Mouse (Mus musculus) megakaryocyte, embryonic 14.5 days (primary cell): Measurements from ENCODE around the gene Vamp8. TPM values are rescaled to one million over a fixed set of nuclear protein-coding genes. Genes with fewer than 3 reads are reported as not detected.

ENCODE experiments used
- H3K27me3 ChIP-seq: replicated peaks from 2 replicates; pipeline ENCODE3; 2012; ENCODE audit warnings: inconsistent platforms
- H3K36me3 ChIP-seq: replicated peaks from 2 replicates; pipeline ENCODE3; 2012; ENCODE audit warnings: low read length, inconsistent platforms, mixed read lengths
- H3K4me1 ChIP-seq: 2 replicates; pipeline ENCODE4 v1.6.1; 2012; ENCODE audit warnings: inconsistent platforms
- H3K4me3 ChIP-seq: replicated peaks from 2 replicates; pipeline ENCODE3; 2012; ENCODE audit warnings: moderate library complexity, mild to moderate bottlenecking, inconsistent platforms
- H3K9me3 ChIP-seq: 2 replicates; pipeline ENCODE4 v1.6.1; 2012; ENCODE audit warnings: inconsistent platforms
- FLI1 ChIP-seq: IDR thresholded peaks from 2 replicates; pipeline ENCODE4 v1.6.1; 2012; ENCODE audit warnings: low read length, inconsistent platforms, mixed read lengths
- GATA1 ChIP-seq: IDR thresholded peaks from 3 replicates; pipeline ENCODE4 v1.6.1; 2012; ENCODE audit warnings: mixed read lengths, low read length, inconsistent platforms, borderline replicate concordance
- polyA plus RNA-seq: library from polyadenylated mRNA; stranded (reverse); fragments of >175 nt; gene quantifications from 2 replicates; pipeline ENCODE4 v1.2.3, GENCODE M21; 2012; ENCODE audit warnings: low replicate concordance; ENCODE audit not compliant: insufficient read depth

Gene Vamp8
- polyA plus RNA-seq, 1 experiment, result 174 TPM

GRCm38 (mm10) chr6:72405356-72405755 is 14.9 kb upstream of the Vamp8 start:
- Histone ChIP-seq H3K4me1 (peaks cover 48% of the 10 kb centered on the region), H3K4me3 (no peak overlapping the region), H3K36me3 (peaks cover 12% of the 10 kb centered on the region), H3K9me3 (no peaks in the 10 kb centered on the region), H3K27me3 (no peaks in the 10 kb centered on the region)
- TF ChIP-seq GATA1 (no peak), FLI1 (no peak)

- TF ChIP-seq FLI1 (no peak), GATA1 (no peak)
- H3K4me3 ChIP-seq, result no peak overlapping the region
- H3K36me3 ChIP-seq, result peaks cover 21% of the 10 kb centered on the region
- H3K9me3 ChIP-seq, result no peaks in the 10 kb centered on the region
- peaks cover 72% of the 10 kb centered on the region for H3K4me1 ChIP-seq
- no peaks in the 10 kb centered on the region for H3K27me3 ChIP-seq
These were observed 11.4 kb upstream of the Vamp8 start for GRCm38 (mm10) chr6:72401875-72402274.

GRCm38 (mm10) chr6:72399967-72400366 is 9.5 kb upstream of the Vamp8 start:
- H3K27me3 ChIP-seq, result no peaks in the 10 kb centered on the region
- H3K4me1 ChIP-seq, result peaks cover 71% of the 10 kb centered on the region
- H3K9me3 ChIP-seq, result no peaks in the 10 kb centered on the region
- no peak for TF ChIP-seq GATA1
- TF ChIP-seq FLI1, result no peak
- peaks cover 31% of the 10 kb centered on the region for H3K36me3 ChIP-seq
- no peak overlapping the region for H3K4me3 ChIP-seq

GRCm38 (mm10) chr6:72396837-72397251 is 6.3 kb upstream of the Vamp8 start:
- Histone ChIP-seq H3K4me3 (no peak overlapping the region), H3K27me3 (no peaks in the 10 kb centered on the region), H3K9me3 (no peaks in the 10 kb centered on the region), H3K36me3 (peaks cover 55% of the 10 kb centered on the region), H3K4me1 (peaks cover 92% of the 10 kb centered on the region)
- TF ChIP-seq GATA1, result no peak
- TF ChIP-seq FLI1, result no peak

- TF ChIP-seq FLI1 (no peak), GATA1 (no peak)
- Histone ChIP-seq H3K9me3 (no peaks in the 10 kb centered on the region), H3K4me1 (peaks cover 83% of the 10 kb centered on the region), H3K36me3 (peaks cover 61% of the 10 kb centered on the region), H3K27me3 (no peaks in the 10 kb centered on the region), H3K4me3 (peak overlapping the region; percentile 80)
These were observed 1.8 kb upstream of the Vamp8 start for GRCm38 (mm10) chr6:72392341-72392740.

GRCm38 (mm10) chr6:72390795-72391521 is 455 bp upstream of the Vamp8 start:
- peak overlapping the region; percentile 95 for H3K4me3 ChIP-seq
- peaks cover 79% of the 10 kb centered on the region for H3K4me1 ChIP-seq
- peaks cover 63% of the 10 kb centered on the region for H3K36me3 ChIP-seq
- H3K9me3 ChIP-seq, result no peaks in the 10 kb centered on the region
- no peaks in the 10 kb centered on the region for H3K27me3 ChIP-seq
- TF ChIP-seq FLI1 (no peak), GATA1 (no peak)

- Histone ChIP-seq H3K4me3 (peak overlapping the region; percentile 95), H3K27me3 (no peaks in the 10 kb centered on the region), H3K36me3 (peaks cover 63% of the 10 kb centered on the region), H3K4me1 (peaks cover 73% of the 10 kb centered on the region), H3K9me3 (no peaks in the 10 kb centered on the region)
- TF ChIP-seq GATA1 (no peak; the same call in 2 of the 3 replicates), FLI1 (no peak)
These were observed 997 bp downstream of the Vamp8 start for GRCm38 (mm10) chr6:72389471-72389940.

GRCm38 (mm10) chr6:72388791-72389329 is 1.6 kb downstream of the Vamp8 start:
- peaks cover 71% of the 10 kb centered on the region for H3K4me1 ChIP-seq
- no peak for TF ChIP-seq GATA1
- TF ChIP-seq FLI1, result no peak
- H3K27me3 ChIP-seq, result no peaks in the 10 kb centered on the region
- peak overlapping the region; percentile 95 for H3K4me3 ChIP-seq
- peaks cover 63% of the 10 kb centered on the region for H3K36me3 ChIP-seq
- H3K9me3 ChIP-seq, result no peaks in the 10 kb centered on the region

GRCm38 (mm10) chr6:72388266-72388665 is 2.2 kb downstream of the Vamp8 start:
- H3K9me3 ChIP-seq, result no peaks in the 10 kb centered on the region
- peaks cover 66% of the 10 kb centered on the region for H3K36me3 ChIP-seq
- no peaks in the 10 kb centered on the region for H3K27me3 ChIP-seq
- H3K4me3 ChIP-seq, result peak overlapping the region; percentile 95
- TF ChIP-seq GATA1 (no peak), FLI1 (no peak)
- peaks cover 71% of the 10 kb centered on the region for H3K4me1 ChIP-seq

GRCm38 (mm10) chr6:72387816-72388215 is 2.7 kb downstream of the Vamp8 start:
- Histone ChIP-seq H3K36me3 (peaks cover 64% of the 10 kb centered on the region), H3K4me3 (peak overlapping the region; percentile 95), H3K4me1 (peaks cover 71% of the 10 kb centered on the region), H3K27me3 (no peaks in the 10 kb centered on the region), H3K9me3 (no peaks in the 10 kb centered on the region)
- TF ChIP-seq FLI1, result no peak
- TF ChIP-seq GATA1, result no peak
